Comparison of ENCODE assay signal across 8 mouse cellular contexts in the genomic region with DNA sequence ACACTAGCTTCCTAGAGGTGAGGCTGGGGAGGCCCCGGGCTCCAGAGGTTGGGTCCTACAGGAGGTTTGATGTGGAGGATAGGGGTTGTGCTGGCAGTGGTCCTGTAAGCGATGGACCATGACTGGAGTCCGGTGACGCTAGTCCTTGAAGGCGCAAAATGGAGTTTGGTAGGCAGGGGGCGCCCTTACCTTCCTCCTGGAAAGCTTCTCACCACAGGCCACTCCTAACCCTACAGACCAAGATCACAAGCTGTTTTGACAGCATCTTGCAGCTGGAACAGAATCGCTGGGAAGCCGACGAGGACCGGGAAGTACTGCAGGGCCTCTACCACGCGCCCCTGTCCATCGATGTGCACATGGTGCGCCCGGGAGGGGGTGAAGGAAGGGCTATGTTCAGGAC. TPM values are rescaled to one million over a fixed set of nuclear protein-coding genes. Genes with fewer than 3 reads are reported as not detected.
A peak's percentile ranks its signal among the peaks of the same experiment; 100 is the strongest.
DNase-seq lines count a peak whose midpoint lies in the region; TF ChIP-seq lines count a peak whose summit lies in the region.

No protein-coding gene starts in this region.

- H3K4me3 ChIP-seq in left cerebral cortex, adult 2 months: no peak overlapping the region
- H3K4me3 ChIP-seq in midbrain, embryonic 10.5 days: 0 out of 2 replicates have a peak overlapping the region, but pooled peaks have one; percentile 3

- WGBS in midbrain, embryonic 10.5 days: 4% methylated on average over 15 of the region's 15 CpGs

- no peaks in the 10 kb centered on the region for H3K36me3 ChIP-seq in midbrain, embryonic 10.5 days

- peak; percentile 80 for TF ChIP-seq CTCF in left cerebral cortex, adult 2 months (IDR thresholded peaks at IDR 0.05)

- intact Hi-C loops in left cerebral cortex, adult 2 months (cut with DNase I): loop anchor here (2.0 to 5.0 kb wide), 2 partner anchors 44 to 222 kb away; no protein-coding TSS in a partner anchor

- peaks cover 100% of the 10 kb centered on the region for H3K27me3 ChIP-seq in midbrain, embryonic 10.5 days (ENCODE audit: low read depth, poor library complexity, severe bottlenecking)

- H3K27ac ChIP-seq in left cerebral cortex, adult 2 months: no peak overlapping the region
- no peak overlapping the region for H3K27ac ChIP-seq in midbrain, embryonic 10.5 days (replicated peaks)

- no peaks in the 10 kb centered on the region for H3K9me3 ChIP-seq in midbrain, embryonic 10.5 days (replicated peaks)

- DNase-seq in ZHBTc4 (ENCODE audit: low read depth, low spot score): peak; percentile 84
- peak; percentile 94 to 96 for DNase-seq in cerebellum, postnatal 10 days
- peak; percentile 81 to 84 for DNase-seq in frontal cortex, postnatal 36 days (ENCODE audit: low spot score in 2 of 2)
- DNase-seq in induced T-regulatory cell, adult 2 months (ENCODE audit: low read depth): peak; percentile 49
- DNase-seq in left cerebral cortex, adult 2 months (ENCODE audit: extremely low spot score in 1 of 2, low spot score in 2 of 2): peak; percentile 77 to 83
- peak; percentile 81 for DNase-seq in midbrain, embryonic 10.5 days (ENCODE audit: low spot score)
- DNase-seq in right cerebral cortex, postnatal 4 days: peak; percentile 87
- no peak for DNase-seq in T-cell, adult 2 months (ENCODE audit: low spot score)

- H3K4me1 ChIP-seq in midbrain, embryonic 10.5 days: peaks cover 50% of the 10 kb centered on the region

RNA-seq across cellular contexts. Expression of a gene that starts 8.4 kb away (rescaled TPM):
- under 1 TPM; 0.54 to 0.96 TPM for total RNA-seq in left cerebral cortex, adult 2 months (2021)
- 3.7 and 4.3 TPM in 2 replicates for polyA plus RNA-seq in midbrain, embryonic 10.5 days (2016; fragmentation: Nextera tagmentation; extraction: Ambion mirVana)

RNA-seq across cellular contexts. Expression of a gene that starts 17.0 kb away (rescaled TPM):
- under 1 TPM; 0.82 to 0.84 TPM for total RNA-seq in left cerebral cortex, adult 2 months (2021)
- 1.6 and 2.4 TPM in 2 replicates for polyA plus RNA-seq in midbrain, embryonic 10.5 days (2016; fragmentation: Nextera tagmentation; extraction: Ambion mirVana)

RNA-seq across cellular contexts. Expression of a gene that starts 18.6 kb away (rescaled TPM):
- total RNA-seq in left cerebral cortex, adult 2 months (2021): 1 to 10 TPM; 1.3 to 2.8 TPM
- polyA plus RNA-seq in midbrain, embryonic 10.5 days (2016; fragmentation: Nextera tagmentation; extraction: Ambion mirVana): not detected in 2 replicates

RNA-seq across cellular contexts. Expression of a gene that starts 47.7 kb away (rescaled TPM):
- 100 to 1,000 TPM; 137 to 142 TPM for total RNA-seq in left cerebral cortex, adult 2 months (2021)
- polyA plus RNA-seq in midbrain, embryonic 10.5 days (2016; fragmentation: Nextera tagmentation; extraction: Ambion mirVana): 31.4 and 32.0 TPM in 2 replicates
